Mouse (Mus musculus): ENCODE results near the gene Vmn2r86. TPM values are rescaled to one million over a fixed set of nuclear protein-coding genes. Genes with fewer than 3 reads are reported as not detected.

Vmn2r86 gene
- polyA plus RNA-seq, 1 experiment from 2014 or later, result not detected

Other genes with a start within 250 kb of the Vmn2r86 start
- gene Olfr827, start 241.6 kb downstream of the Vmn2r86 start, polyA plus RNA-seq (2016; fragmentation: Nextera tagmentation; extraction: Ambion mirVana), result not detected in 2 replicates
- 1.4 and 2.1 TPM in 2 replicates for gene Neurod4, start 175.8 kb downstream of the Vmn2r86 start, polyA plus RNA-seq (2016; fragmentation: Nextera tagmentation; extraction: Ambion mirVana)
- gene Tespa1, start 133.2 kb downstream of the Vmn2r86 start, polyA plus RNA-seq (2016; fragmentation: Nextera tagmentation; extraction: Ambion mirVana), result 0.52 TPM in 1 of 2 replicates, not detected in the other
- gene Vmn2r84, start 61.7 kb downstream of the Vmn2r86 start, polyA plus RNA-seq (2016; fragmentation: Nextera tagmentation; extraction: Ambion mirVana), result not detected in 2 replicates
- not detected in 2 replicates for gene Vmn2r85, start 26.3 kb downstream of the Vmn2r86 start, polyA plus RNA-seq (2016; fragmentation: Nextera tagmentation; extraction: Ambion mirVana)
- gene Vmn2r87, start 41.3 kb upstream of the Vmn2r86 start, polyA plus RNA-seq (2016; fragmentation: Nextera tagmentation; extraction: Ambion mirVana), result 0.15 TPM in 1 of 2 replicates, not detected in the other